In genomic region chr9:27029022-27029827, GRCm38 (mm10) we compare ENCODE assay signal across 8 mouse cellular contexts. TPM values are rescaled to one million over a fixed set of nuclear protein-coding genes. Genes with fewer than 3 reads are reported as not detected.
DNase-seq lines count a peak whose midpoint lies in the region; ATAC-seq and TF ChIP-seq lines count a peak whose summit lies in the region.

No protein-coding gene starts in this region.

- peak; percentile 54 for DNase-seq in gastrocnemius, postnatal 10 days
- DNase-seq in left cerebral cortex, postnatal 25 days (ENCODE audit: low spot score in 2 of 2), result peak; percentile 55 to 80
- peak; percentile 12 for DNase-seq in skeletal muscle tissue, adult 2 months (ENCODE audit: low read depth, low spot score)

- TF ChIP-seq CTCF in cortical plate, adult 2 months (IDR thresholded peaks at IDR 0.05; ENCODE audit: extremely low read depth, insufficient read depth, low read length), result no peak

- intact Hi-C loops in left cerebral cortex, postnatal 25 days (cut with DNase I), result no loop called here

- H3K27ac ChIP-seq in cortical plate, adult 2 months (ENCODE audit: insufficient read depth, low read length), result peak overlapping the region; percentile 92

- peak overlapping the region; percentile 55 for H3K4me3 ChIP-seq in cortical plate, adult 2 months (ENCODE audit: insufficient read depth, low read length)

- peak; percentile 57 for ATAC-seq in activated CD4-positive, CD25-positive, alpha-beta regulatory T cell, adult 4 months
- peak; percentile 44 for ATAC-seq in inflammation-experienced regulatory T-cells, adult 6 months
- peak; percentile 55 for ATAC-seq in megakaryocyte-erythroid progenitor cell, adult 5-6 weeks (replicated peaks; ENCODE audit: low FRiP score, low TSS enrichment, poor library complexity, severe bottlenecking)
- no peak for ATAC-seq in monocyte, adult 5-6 weeks (replicated peaks; ENCODE audit: insufficient number of reproducible peaks, low FRiP score, low TSS enrichment, poor library complexity, severe bottlenecking)

- H3K4me1 ChIP-seq in cortical plate, adult 2 months (ENCODE audit: control insufficient read depth, insufficient read depth, low read length), result peaks cover 6% of the 10 kb centered on the region; the same call in 1 of the 2 replicates

- no peak for TF ChIP-seq POLR2A in cortical plate, adult 2 months (IDR thresholded peaks at IDR 0.05; ENCODE audit: extremely low read depth, insufficient read depth, low read length)

RNA-seq across cellular contexts. Expression of gene Vps26b, which starts 0.6 kb away (rescaled TPM):
- polyA plus RNA-seq in activated CD4-positive, CD25-positive, alpha-beta regulatory T cell, adult 4 months (2017; shearing (Covaris generic)), result 10 to 100 TPM in 1 of 2 experiments, 1 to 10 TPM in 1; 10.0 to 14.0 TPM
- polyA plus RNA-seq in cortical plate, adult 2 months (2012; rRNA removed), result 73.3 and 79.4 TPM in 2 replicates
- total RNA-seq in gastrocnemius, postnatal 10 days (2021), result 10 to 100 TPM; 33.3 to 35.2 TPM
- polyA plus RNA-seq in inflammation-experienced regulatory T-cells, adult 6 months (2017; shearing (Covaris generic)), result 10 to 100 TPM in 2 of 3 experiments, 1 to 10 TPM in 1; 8.3 to 12.6 (median 12.3) TPM
- 100 to 1,000 TPM; 100 to 101 TPM for total RNA-seq in left cerebral cortex, postnatal 25 days (2021)
- 24.5 and 29.6 TPM in 2 replicates for total RNA-seq in megakaryocyte-erythroid progenitor cell, adult 5-6 weeks (2014; fragmentation: Nextera tagmentation)
- 33.4 and 34.7 TPM in 2 replicates for total RNA-seq in megakaryocyte-erythroid progenitor cell, adult 5-6 weeks (2017)
- 29.7 to 54.2 TPM (median 35.5 TPM) in 3 replicates for total RNA-seq in monocyte, adult 5-6 weeks (2017)

RNA-seq across cellular contexts. Expression of gene Ncapd3, which starts 0.8 kb away (rescaled TPM):
- polyA plus RNA-seq in activated CD4-positive, CD25-positive, alpha-beta regulatory T cell, adult 4 months (2017; shearing (Covaris generic)), result 10 to 100 TPM; 23.4 to 27.0 TPM
- 35.1 and 35.2 TPM in 2 replicates for polyA plus RNA-seq in cortical plate, adult 2 months (2012; rRNA removed)
- 10 to 100 TPM in 1 of 2 experiments, 1 to 10 TPM in 1; 9.9 to 11.7 TPM for total RNA-seq in gastrocnemius, postnatal 10 days (2021)
- 10 to 100 TPM; 25.1 to 38.5 (median 26.4) TPM for polyA plus RNA-seq in inflammation-experienced regulatory T-cells, adult 6 months (2017; shearing (Covaris generic))
- 10 to 100 TPM; 15.5 to 17.8 TPM for total RNA-seq in left cerebral cortex, postnatal 25 days (2021)
- 69.3 and 79.4 TPM in 2 replicates for total RNA-seq in megakaryocyte-erythroid progenitor cell, adult 5-6 weeks (2014; fragmentation: Nextera tagmentation)
- total RNA-seq in megakaryocyte-erythroid progenitor cell, adult 5-6 weeks (2017), result 47.9 and 52.1 TPM in 2 replicates
- total RNA-seq in monocyte, adult 5-6 weeks (2017), result 17.1 to 33.8 TPM (median 20.8 TPM) in 3 replicates

RNA-seq across cellular contexts. Expression of gene Thyn1, which starts 29.7 kb away (rescaled TPM):
- 10 to 100 TPM; 77.0 to 85.1 TPM for polyA plus RNA-seq in activated CD4-positive, CD25-positive, alpha-beta regulatory T cell, adult 4 months (2017; shearing (Covaris generic))
- 64.2 and 78.1 TPM in 2 replicates for polyA plus RNA-seq in cortical plate, adult 2 months (2012; rRNA removed)
- total RNA-seq in gastrocnemius, postnatal 10 days (2021), result 10 to 100 TPM; 35.2 to 37.4 TPM
- polyA plus RNA-seq in inflammation-experienced regulatory T-cells, adult 6 months (2017; shearing (Covaris generic)), result 10 to 100 TPM; 71.3 to 87.6 (median 72.9) TPM
- 10 to 100 TPM; 61.8 to 62.2 TPM for total RNA-seq in left cerebral cortex, postnatal 25 days (2021)
- total RNA-seq in megakaryocyte-erythroid progenitor cell, adult 5-6 weeks (2014; fragmentation: Nextera tagmentation), result 90.3 and 94.1 TPM in 2 replicates
- total RNA-seq in megakaryocyte-erythroid progenitor cell, adult 5-6 weeks (2017), result 79.3 and 95.5 TPM in 2 replicates
- total RNA-seq in monocyte, adult 5-6 weeks (2017), result 7.9 to 23.6 TPM (median 17.4 TPM) in 3 replicates

RNA-seq across cellular contexts. Expression of gene Acad8, which starts 29.9 kb away (rescaled TPM):
- polyA plus RNA-seq in activated CD4-positive, CD25-positive, alpha-beta regulatory T cell, adult 4 months (2017; shearing (Covaris generic)), result 10 to 100 TPM; 22.7 to 22.8 TPM
- 36.4 and 37.4 TPM in 2 replicates for polyA plus RNA-seq in cortical plate, adult 2 months (2012; rRNA removed)
- 10 to 100 TPM; 29.7 to 35.2 TPM for total RNA-seq in gastrocnemius, postnatal 10 days (2021)
- polyA plus RNA-seq in inflammation-experienced regulatory T-cells, adult 6 months (2017; shearing (Covaris generic)), result 10 to 100 TPM; 21.8 to 42.0 (median 30.5) TPM
- 10 to 100 TPM; 28.9 to 35.1 TPM for total RNA-seq in left cerebral cortex, postnatal 25 days (2021)
- total RNA-seq in megakaryocyte-erythroid progenitor cell, adult 5-6 weeks (2014; fragmentation: Nextera tagmentation), result 7.9 and 10.0 TPM in 2 replicates
- total RNA-seq in megakaryocyte-erythroid progenitor cell, adult 5-6 weeks (2017), result 9.1 and 10.9 TPM in 2 replicates
- total RNA-seq in monocyte, adult 5-6 weeks (2017), result 14.9 to 24.0 TPM (median 22.7 TPM) in 3 replicates

Comparison
In these comparisons a context has a peak if more than half of its experiments do, and no peak if none do; other contexts are left out.
1. DNase-seq: peak in every context shown above with its lines; median percentile 68 in left cerebral cortex, postnatal 25 days; 54 in gastrocnemius, postnatal 10 days; 12 in skeletal muscle tissue, adult 2 months.